Mouse (Mus musculus): ENCODE results near the gene Sh2b1.

DNA sequence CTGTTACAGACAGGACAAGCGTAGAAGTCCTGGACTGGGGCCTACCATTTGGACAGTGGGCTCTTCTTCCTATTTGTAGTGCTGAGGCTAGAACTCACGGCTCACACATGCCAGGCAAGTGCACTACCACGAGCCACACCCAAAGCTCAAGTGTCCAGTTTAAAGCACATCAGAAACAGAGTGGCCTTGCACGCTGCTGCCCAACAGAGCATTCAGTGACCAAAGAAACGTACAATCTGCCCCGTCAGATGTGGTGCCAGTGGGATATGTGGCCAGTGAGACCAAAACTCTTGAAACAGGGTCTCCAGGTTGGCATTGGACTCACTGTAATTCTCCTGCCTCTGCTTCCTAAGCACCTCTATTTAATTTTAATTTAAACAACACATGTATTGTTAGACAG, 24.6 kb downstream of the Sh2b1 start:
- TF ChIP-seq CTCF (IDR thresholded peaks at IDR 0.05; ENCODE audit: low read depth) (no peak), EP300 (IDR thresholded peaks at IDR 0.05; ENCODE audit: low read depth) (no peak)

Data from liver, embryonic 14.5 days (tissue).